Mouse (Mus musculus) heart, embryonic 12.5 days (tissue): ENCODE measurements around the gene Lpar4. TPM values are rescaled to one million over a fixed set of nuclear protein-coding genes. Genes with fewer than 3 reads are reported as not detected.

Experiments used
- ATAC-seq: fragments of 200-750 bp; cut with Nextera tagmentation; 2 replicates; pipeline ENCODE4 v1.8.0; 2017; ENCODE audit warnings: moderate TSS enrichment, moderate library complexity; ENCODE audit not compliant: insufficient number of reproducible peaks, low FRiP score
- H3K27ac ChIP-seq: fragments of 300-500 bp; sonication (generic); 2 replicates; pipeline ENCODE4 v1.5.1; 2016; ENCODE audit warnings: mild to moderate bottlenecking, moderate library complexity; ENCODE audit not compliant: poor library complexity, severe bottlenecking
- H3K27me3 ChIP-seq: fragments of 300-500 bp; sonication (generic); replicated peaks from 2 replicates; pipeline ENCODE4 v1.6.1; 2016; ENCODE audit warnings: mild to moderate bottlenecking, moderate library complexity
- H3K36me3 ChIP-seq: fragments of 300-500 bp; sonication (generic); 2 replicates; pipeline ENCODE4 v1.6.1; 2016; ENCODE audit warnings: mild to moderate bottlenecking, moderate library complexity
- H3K4me1 ChIP-seq: fragments of 300-500 bp; sonication (generic); replicated peaks from 2 replicates; pipeline ENCODE4 v1.6.1; 2016; ENCODE audit warnings: mild to moderate bottlenecking
- H3K4me2 ChIP-seq: fragments of 300-500 bp; sonication (generic); 2 replicates; pipeline ENCODE4 v1.6.1; 2016; ENCODE audit warnings: mild to moderate bottlenecking, moderate library complexity
- H3K4me3 ChIP-seq: fragments of 300-500 bp; sonication (generic); 2 replicates; pipeline ENCODE4 v1.5.1; 2016; ENCODE audit warnings: mild to moderate bottlenecking
- H3K9ac ChIP-seq: fragments of 300-500 bp; sonication (generic); 2 replicates; pipeline ENCODE4 v1.6.1; 2016; ENCODE audit warnings: mild to moderate bottlenecking, moderate library complexity
- H3K9me3 ChIP-seq: fragments of 300-500 bp; sonication (generic); replicated peaks from 2 replicates; pipeline ENCODE4 v1.6.1; 2016; ENCODE audit warnings: mild to moderate bottlenecking, moderate library complexity
- WGBS: fragments of 180-500 bp; shearing (Covaris S2); methylation state at CpG from one replicate; pipeline ENCODE4 v1.1.7; 2016; 5-methylcytosine and 5-hydroxymethylcytosine counted together
- polyA plus RNA-seq: library from polyadenylated mRNA; unstranded; fragments of >200 nt; fragmentation: Nextera tagmentation; extraction: Ambion mirVana; gene quantifications from 2 replicates; pipeline ENCODE4 v1.2.1, GENCODE M21; 2016

Lpar4 gene
- polyA plus RNA-seq = 7.1 and 7.5 TPM in 2 replicates

GRCm38 (mm10) chrX:106920175-106920827 lies at the start of gene Lpar4:
Gene Lpar4 (plus strand): TSS chrX:106920625.
- Histone ChIP-seq H3K27me3 (no peaks in the 10 kb centered on the region), H3K4me1 (no peaks in the 10 kb centered on the region), H3K9me3 (no peaks in the 10 kb centered on the region), H3K27ac (no peak within 1 kb of the TSS), H3K9ac (peak within 1 kb of the TSS; percentile 34; the same call in 1 of the 2 replicates), H3K4me3 (peak within 1 kb of the TSS; percentile 51), H3K4me2 (peak within 1 kb of the TSS; percentile 52), H3K36me3 (no peaks in the 10 kb centered on the region)
- no peak for ATAC-seq
- 10% methylated on average over 11 of the region's 11 CpGs for WGBS

DNA sequence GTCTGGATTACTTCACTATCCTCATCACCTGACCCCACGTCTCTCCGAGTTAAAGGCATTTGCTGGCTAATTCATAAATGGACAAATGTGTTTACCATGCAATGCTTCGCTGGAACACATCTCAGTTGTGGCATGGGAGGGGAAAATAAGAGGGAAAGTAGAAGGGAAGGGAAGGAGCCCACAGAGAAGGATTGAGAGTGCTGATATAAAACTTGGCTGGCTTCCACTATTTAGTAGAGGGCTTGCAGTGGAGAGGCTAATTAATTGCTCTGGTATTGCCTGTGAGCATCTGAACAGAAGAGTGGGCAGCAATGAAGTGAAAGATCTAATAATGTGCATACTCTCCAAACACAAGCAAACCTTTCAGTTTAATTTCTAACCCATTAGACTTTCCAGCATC lies 49.0 kb upstream of the Lpar4 start:
- 45% methylated on average over 3 of the region's 3 CpGs for WGBS
- Histone ChIP-seq H3K9ac (no peak overlapping the region), H3K36me3 (no peaks in the 10 kb centered on the region), H3K9me3 (no peaks in the 10 kb centered on the region), H3K27me3 (no peaks in the 10 kb centered on the region), H3K4me3 (no peak overlapping the region), H3K27ac (no peak overlapping the region), H3K4me1 (no peaks in the 10 kb centered on the region), H3K4me2 (no peak overlapping the region)
- no peak for ATAC-seq

DNA sequence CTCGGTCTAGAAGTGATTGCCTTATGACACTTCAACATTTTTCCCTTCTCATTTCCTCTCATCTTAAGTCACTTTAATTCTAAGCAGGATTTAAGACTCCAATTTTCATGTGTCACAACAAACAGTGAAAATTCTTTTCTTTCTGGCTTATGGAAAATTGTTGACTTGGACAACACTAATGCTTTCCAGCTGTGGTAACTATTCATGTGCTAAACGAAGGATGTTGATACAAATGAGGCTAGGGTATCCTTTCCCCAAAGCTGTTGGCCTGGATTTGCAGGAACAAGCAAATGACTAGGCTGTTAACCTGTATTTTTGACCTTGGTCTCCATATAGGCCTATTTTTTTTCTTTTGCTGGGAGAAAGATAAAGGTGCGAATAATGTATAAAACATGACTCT lies 48.5 kb upstream of the Lpar4 start:
- Histone ChIP-seq H3K36me3 (no peaks in the 10 kb centered on the region), H3K4me1 (no peaks in the 10 kb centered on the region), H3K27ac (no peak overlapping the region), H3K9me3 (no peaks in the 10 kb centered on the region), H3K27me3 (no peaks in the 10 kb centered on the region), H3K9ac (no peak overlapping the region), H3K4me2 (no peak overlapping the region), H3K4me3 (no peak overlapping the region)
- 37% methylated on average over 3 of the region's 3 CpGs for WGBS
- no peak for ATAC-seq

DNA sequence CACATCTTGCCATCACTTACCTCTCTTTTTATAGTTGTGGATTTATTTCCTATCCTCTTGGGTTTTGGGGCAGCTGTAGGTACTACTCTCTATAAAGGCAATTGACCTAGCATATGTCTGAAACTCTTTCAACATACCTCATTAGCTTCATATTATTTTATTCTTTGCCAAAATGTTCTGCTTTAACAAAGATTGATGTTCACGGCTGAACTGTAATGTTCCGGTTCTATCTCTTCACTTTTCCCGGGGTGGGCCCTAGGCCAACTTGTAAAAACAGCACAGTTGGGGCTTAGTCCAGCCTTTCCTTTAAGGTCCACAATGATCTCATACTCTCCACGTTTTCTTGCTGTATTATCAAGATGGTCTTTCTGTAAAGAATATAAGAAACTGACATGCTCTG lies 48.1 kb upstream of the Lpar4 start:
- WGBS = 45% methylated on average over 4 of the region's 4 CpGs
- no peak for ATAC-seq
- Histone ChIP-seq H3K9ac (no peak overlapping the region), H3K4me1 (no peaks in the 10 kb centered on the region), H3K27ac (no peak overlapping the region), H3K27me3 (no peaks in the 10 kb centered on the region), H3K9me3 (no peaks in the 10 kb centered on the region), H3K4me3 (no peak overlapping the region), H3K4me2 (no peak overlapping the region), H3K36me3 (no peaks in the 10 kb centered on the region)

DNA sequence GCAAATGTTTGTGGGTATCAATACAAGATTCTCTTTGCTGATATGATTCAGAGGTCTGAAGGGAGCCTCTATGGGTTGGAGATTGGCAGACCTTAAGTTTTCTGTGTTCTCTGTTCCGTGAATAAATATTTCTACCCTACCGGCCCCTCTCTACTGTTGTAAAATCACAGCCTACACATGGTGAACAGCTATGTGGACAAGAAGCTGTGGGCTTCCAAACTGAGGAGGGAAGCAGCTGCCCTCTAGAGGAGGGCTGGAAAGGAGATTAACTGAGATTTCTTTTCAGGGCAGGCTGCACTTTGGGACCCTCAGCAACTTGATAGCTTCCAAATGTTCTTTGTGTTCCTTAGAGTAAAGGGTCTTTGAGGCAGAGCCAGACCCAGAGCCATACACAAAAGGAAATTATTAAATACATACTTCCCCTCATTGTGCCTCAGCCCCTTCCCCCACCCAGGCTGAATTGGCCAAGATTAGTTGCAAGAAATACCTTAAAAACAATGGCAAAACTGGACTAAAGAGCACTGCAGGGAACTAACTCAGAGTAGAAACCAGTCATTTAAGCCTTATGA lies 22.6 kb upstream of the Lpar4 start:
- Histone ChIP-seq H3K27me3 (no peaks in the 10 kb centered on the region), H3K4me1 (no peaks in the 10 kb centered on the region), H3K9ac (no peak overlapping the region), H3K36me3 (no peaks in the 10 kb centered on the region), H3K9me3 (no peaks in the 10 kb centered on the region), H3K4me2 (no peak overlapping the region), H3K4me3 (no peak overlapping the region), H3K27ac (no peak overlapping the region)
- ATAC-seq = no peak
- 72% methylated on average over 2 of the region's 2 CpGs for WGBS

GRCm38 (mm10) chrX:106920828-106921619 lies 599 bp downstream of the Lpar4 start:
- H3K27me3 ChIP-seq = no peaks in the 10 kb centered on the region
- no peak for ATAC-seq
- 7% methylated on average over 9 of the region's 9 CpGs for WGBS
- H3K4me3 ChIP-seq = peak overlapping the region; percentile 51
- peak overlapping the region; percentile 34; the same call in 1 of the 2 replicates for H3K9ac ChIP-seq
- H3K9me3 ChIP-seq = no peaks in the 10 kb centered on the region
- no peaks in the 10 kb centered on the region for H3K4me1 ChIP-seq
- H3K4me2 ChIP-seq = peak overlapping the region; percentile 52
- no peak overlapping the region for H3K27ac ChIP-seq
- no peaks in the 10 kb centered on the region for H3K36me3 ChIP-seq

GRCm38 (mm10) chrX:106924572-106924971 lies 4.1 kb downstream of the Lpar4 start:
- no peak overlapping the region for H3K9ac ChIP-seq
- no peaks in the 10 kb centered on the region for H3K27me3 ChIP-seq
- no peaks in the 10 kb centered on the region for H3K9me3 ChIP-seq
- no peak for ATAC-seq
- H3K27ac ChIP-seq = no peak overlapping the region
- H3K4me3 ChIP-seq = no peak overlapping the region
- no peak overlapping the region for H3K4me2 ChIP-seq
- no peaks in the 10 kb centered on the region for H3K36me3 ChIP-seq
- H3K4me1 ChIP-seq = no peaks in the 10 kb centered on the region

DNA sequence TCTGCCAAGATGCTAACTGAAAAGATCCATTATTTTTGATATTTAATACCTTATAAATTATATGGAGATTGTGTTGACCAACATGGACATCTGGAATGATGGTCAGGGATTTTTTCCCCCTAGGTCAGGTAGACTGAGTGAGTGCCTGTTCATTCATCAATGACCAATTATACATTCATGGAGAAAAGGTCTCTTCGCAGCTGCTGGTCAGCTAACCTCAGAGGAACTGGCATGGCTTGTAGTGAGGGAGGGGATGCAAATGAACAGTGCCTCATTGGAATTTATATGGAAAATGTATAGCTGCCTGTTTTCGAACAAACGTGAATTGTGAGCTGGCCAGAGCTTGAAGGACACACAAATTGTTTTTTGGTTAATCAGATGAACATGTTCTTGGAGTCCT lies 18.9 kb downstream of the Lpar4 start:
- 72% methylated on average over 3 of the region's 3 CpGs for WGBS
- no peak overlapping the region for H3K27ac ChIP-seq
- no peaks in the 10 kb centered on the region for H3K9me3 ChIP-seq
- H3K9ac ChIP-seq = no peak overlapping the region
- no peaks in the 10 kb centered on the region for H3K4me1 ChIP-seq
- no peak overlapping the region for H3K4me2 ChIP-seq
- no peaks in the 10 kb centered on the region for H3K36me3 ChIP-seq
- no peak overlapping the region for H3K4me3 ChIP-seq
- H3K27me3 ChIP-seq = no peaks in the 10 kb centered on the region
- no peak for ATAC-seq

DNA sequence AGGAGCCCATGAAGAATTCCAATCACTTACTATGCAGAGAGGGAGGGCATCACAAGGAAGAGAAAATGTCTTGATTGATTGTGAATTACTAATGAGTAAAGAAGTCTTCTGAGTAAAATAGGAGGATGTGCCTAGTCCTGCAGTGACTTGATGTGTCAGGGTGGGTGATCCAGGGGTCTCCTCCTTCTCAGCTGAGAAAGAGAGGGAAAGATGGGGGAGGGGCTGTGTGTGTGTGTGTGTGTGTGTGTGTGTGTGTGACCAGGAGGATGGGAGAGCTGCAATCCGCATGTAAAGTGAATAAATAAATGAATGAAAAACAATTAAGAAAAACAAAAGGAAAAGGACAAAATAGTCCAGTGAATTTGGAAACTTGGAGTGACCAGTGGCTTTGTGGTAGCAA lies 30.1 kb downstream of the Lpar4 start:
- no peak for ATAC-seq
- H3K4me1 ChIP-seq = no peaks in the 10 kb centered on the region
- no peaks in the 10 kb centered on the region for H3K27me3 ChIP-seq
- no peak overlapping the region for H3K4me3 ChIP-seq
- no peak overlapping the region for H3K9ac ChIP-seq
- no peaks in the 10 kb centered on the region for H3K9me3 ChIP-seq
- H3K4me2 ChIP-seq = no peak overlapping the region
- WGBS = 58% methylated on average over 1 of the region's 1 CpGs
- H3K27ac ChIP-seq = no peak overlapping the region
- no peaks in the 10 kb centered on the region for H3K36me3 ChIP-seq

GRCm38 (mm10) chrX:106951016-106951415 lies 30.6 kb downstream of the Lpar4 start:
- ATAC-seq = no peak
- H3K4me1 ChIP-seq = no peaks in the 10 kb centered on the region
- H3K27me3 ChIP-seq = no peaks in the 10 kb centered on the region
- WGBS = 22% methylated on average over 2 of the region's 2 CpGs
- no peaks in the 10 kb centered on the region for H3K9me3 ChIP-seq
- H3K27ac ChIP-seq = no peak overlapping the region
- H3K4me2 ChIP-seq = no peak overlapping the region
- no peaks in the 10 kb centered on the region for H3K36me3 ChIP-seq
- no peak overlapping the region for H3K4me3 ChIP-seq
- no peak overlapping the region for H3K9ac ChIP-seq

DNA sequence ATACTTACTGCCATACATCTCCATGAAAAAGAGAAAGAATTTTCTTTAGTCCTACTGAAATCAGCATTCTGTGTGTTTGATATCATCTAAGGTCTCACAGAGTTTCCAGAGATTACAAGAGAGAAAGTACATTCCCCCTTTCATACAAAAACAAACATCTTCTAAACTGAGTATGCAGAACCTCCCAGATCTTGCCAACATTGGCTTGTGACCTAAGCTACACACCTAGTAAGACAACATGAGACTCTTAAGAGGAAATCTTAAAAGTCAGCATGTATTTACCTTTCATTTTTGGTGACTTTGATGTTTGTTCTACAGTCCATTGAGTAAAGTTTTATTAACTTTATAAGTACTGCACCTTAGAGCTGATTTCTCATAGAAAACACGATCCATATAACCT lies 33.4 kb downstream of the Lpar4 start:
- H3K9ac ChIP-seq = no peak overlapping the region
- no peak overlapping the region for H3K4me3 ChIP-seq
- H3K27me3 ChIP-seq = no peaks in the 10 kb centered on the region
- H3K4me1 ChIP-seq = no peaks in the 10 kb centered on the region
- no peak overlapping the region for H3K4me2 ChIP-seq
- no peaks in the 10 kb centered on the region for H3K9me3 ChIP-seq
- H3K36me3 ChIP-seq = no peaks in the 10 kb centered on the region
- ATAC-seq = no peak
- no peak overlapping the region for H3K27ac ChIP-seq
- 68% methylated on average over 1 of the region's 1 CpGs for WGBS
